Mouse (Mus musculus) frontal cortex, postnatal 25 days (tissue): ENCODE measurements around the gene Mylk3.

Experiments
- DNase-seq, 2 experiments: peaks; one replicate each; pipeline ENCODE4 v3.0.0; 2022; ENCODE audit warnings: low spot score in 2 of 2

Mylk3 gene

GRCm38 (mm10) chr8:85386205-85386604, at the start of gene Mylk3:
Gene Mylk3, minus strand, starts transcription at chr8:85386345.
- no peak for DNase-seq

GRCm38 (mm10) chr8:85435736-85436135, 49.6 kb upstream of the Mylk3 start:
- no peak for DNase-seq

- DNase-seq: no peak
Observed at GRCm38 (mm10) chr8:85434817-85435216, 48.7 kb upstream of the Mylk3 start.

GRCm38 (mm10) chr8:85433017-85433393, 46.9 kb upstream of the Mylk3 start:
- DNase-seq: no peak

GRCm38 (mm10) chr8:85432168-85433016, 46.2 kb upstream of the Mylk3 start, which contains the start of gene 4921524J17Rik:
Gene 4921524J17Rik, minus strand, starts transcription at chr8:85432833.
- peak; percentile 90 to 94 for DNase-seq

GRCm38 (mm10) chr8:85431281-85432167, 45.4 kb upstream of the Mylk3 start:
- DNase-seq: no peak

GRCm38 (mm10) chr8:85430801-85431200, 44.7 kb upstream of the Mylk3 start:
- DNase-seq: no peak

GRCm38 (mm10) chr8:85429219-85429618, 43.1 kb upstream of the Mylk3 start:
- no peak for DNase-seq

- no peak for DNase-seq
Observed at GRCm38 (mm10) chr8:85427026-85427425, 40.9 kb upstream of the Mylk3 start.

GRCm38 (mm10) chr8:85421329-85421728, 35.2 kb upstream of the Mylk3 start:
- no peak for DNase-seq

- no peak for DNase-seq
Observed at GRCm38 (mm10) chr8:85408526-85408925, 22.4 kb upstream of the Mylk3 start.

GRCm38 (mm10) chr8:85408053-85408505, 21.9 kb upstream of the Mylk3 start:
- peak in 1 of 2 experiments; percentile 37 for DNase-seq

GRCm38 (mm10) chr8:85405961-85406360, 19.8 kb upstream of the Mylk3 start:
- DNase-seq: no peak

GRCm38 (mm10) chr8:85405418-85405817, 19.3 kb upstream of the Mylk3 start:
- no peak for DNase-seq

- DNase-seq: no peak
Observed at GRCm38 (mm10) chr8:85398548-85398947, 12.4 kb upstream of the Mylk3 start.

GRCm38 (mm10) chr8:85397508-85397907, 11.4 kb upstream of the Mylk3 start:
- DNase-seq: no peak

GRCm38 (mm10) chr8:85396432-85397079, 10.4 kb upstream of the Mylk3 start:
- no peak for DNase-seq

- DNase-seq: no peak
Observed at GRCm38 (mm10) chr8:85395681-85396431, 9.7 kb upstream of the Mylk3 start.

- DNase-seq: no peak
Observed at GRCm38 (mm10) chr8:85395017-85395416, 8.9 kb upstream of the Mylk3 start.

- no peak for DNase-seq
Observed at GRCm38 (mm10) chr8:85393199-85393598, 7.1 kb upstream of the Mylk3 start.

- DNase-seq: no peak
Observed at GRCm38 (mm10) chr8:85391438-85391837, 5.3 kb upstream of the Mylk3 start.
